Mouse (Mus musculus) liver, embryonic 11.5 days (tissue): ENCODE data around the gene Slfn1. TPM values are rescaled to one million over a fixed set of nuclear protein-coding genes. Genes with fewer than 3 reads are reported as not detected.
"Not testable (repeated sequence)": the region's sequence is repeated elsewhere in the genome, so short reads cannot be mapped to it uniquely, and the experiment has no call there.

Experiments
- ATAC-seq: fragments of 200-750 bp; cut with Nextera tagmentation; replicated peaks from 2 replicates; pipeline ENCODE4 v1.8.0; 2017; ENCODE audit warnings: moderate number of reproducible peaks, mild to moderate bottlenecking, moderate TSS enrichment, moderate library complexity; ENCODE audit not compliant: low FRiP score
- DNase-seq: peaks from one replicate; pipeline ENCODE4 v3.0.0-alpha.2; 2017; ENCODE audit warnings: low spot score
- H3K27ac ChIP-seq: fragments of 300-500 bp; sonication (generic); 2 replicates; pipeline ENCODE4 v1.5.1; 2014; ENCODE audit warnings: mild to moderate bottlenecking, low read depth, low read length, control low read depth
- H3K27me3 ChIP-seq: fragments of 300-500 bp; sonication (generic); replicated peaks from 2 replicates; pipeline ENCODE4 v1.6.1; 2014; ENCODE audit warnings: low read length, mixed read lengths; ENCODE audit not compliant: control insufficient read depth, insufficient read depth
- H3K36me3 ChIP-seq: fragments of 300-500 bp; sonication (generic); 2 replicates; pipeline ENCODE4 v1.6.1; 2014; ENCODE audit warnings: mild to moderate bottlenecking, low read length, moderate library complexity, mixed read lengths; ENCODE audit not compliant: control insufficient read depth, insufficient read depth
- H3K4me1 ChIP-seq: fragments of 300-500 bp; sonication (generic); replicated peaks from 2 replicates; pipeline ENCODE4 v1.6.1; 2014; ENCODE audit warnings: low read length, mixed read lengths; ENCODE audit not compliant: control insufficient read depth, insufficient read depth
- H3K4me2 ChIP-seq: fragments of 300-500 bp; sonication (generic); 2 replicates; pipeline ENCODE4 v1.6.1; 2014; ENCODE audit warnings: mild to moderate bottlenecking, control low read depth, moderate library complexity
- H3K4me3 ChIP-seq: fragments of 300-500 bp; sonication (generic); 2 replicates; pipeline ENCODE4 v1.5.1; 2014; ENCODE audit warnings: low read depth, low read length, control low read depth
- H3K9ac ChIP-seq: fragments of 300-500 bp; sonication (generic); 2 replicates; pipeline ENCODE4 v1.6.1; 2014; ENCODE audit warnings: low read depth, low read length, control low read depth
- H3K9me3 ChIP-seq: fragments of 300-500 bp; sonication (generic); 2 replicates; pipeline ENCODE4 v1.6.1; 2016; ENCODE audit warnings: low read length, inconsistent platforms, mixed read lengths; ENCODE audit not compliant: control insufficient read depth
- WGBS: fragments of 180-500 bp; shearing (Covaris S2); extraction: QIAGEN DNeasy Blood & Tissue Kit; methylation state at CpG from one replicate; pipeline ENCODE4 v1.1.7; 2014; 5-methylcytosine and 5-hydroxymethylcytosine counted together
- polyA plus RNA-seq: library from polyadenylated mRNA; unstranded; fragments of >200 nt; fragmentation: Nextera tagmentation; extraction: Ambion mirVana; gene quantifications from 2 replicates; pipeline ENCODE4 v1.2.1, GENCODE M21; 2014

Gene Slfn1
- polyA plus RNA-seq, 1 experiment from 2014 or later, result not detected

DNA sequence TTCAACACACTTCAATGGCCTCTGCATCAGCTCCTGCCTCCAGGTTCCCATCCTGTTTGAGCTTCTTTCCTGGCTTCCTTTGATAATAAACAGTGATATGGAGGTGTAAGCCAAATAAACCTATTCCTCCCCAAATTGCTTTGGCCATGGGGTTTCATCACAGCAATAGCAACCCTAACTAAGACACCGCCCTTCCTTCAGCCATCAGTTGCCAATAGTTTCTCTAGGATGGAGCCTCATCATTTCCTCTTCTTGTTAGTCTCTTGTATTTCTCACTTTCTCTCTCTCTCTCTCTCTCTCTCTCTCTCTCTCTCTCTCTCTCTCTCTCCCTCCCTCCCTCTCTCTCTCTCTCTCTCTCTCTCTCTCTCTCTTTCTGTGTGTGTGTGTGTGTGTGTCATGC lies 32.3 kb downstream of the Slfn1 start:
- not testable (repeated sequence) for H3K4me1 ChIP-seq, ATAC-seq, H3K27ac ChIP-seq, H3K4me3 ChIP-seq, H3K9ac ChIP-seq, H3K4me2 ChIP-seq, H3K27me3 ChIP-seq, H3K9me3 ChIP-seq, DNase-seq, H3K36me3 ChIP-seq
- no CpG with 5 or more reads among the region's 1 CpGs for WGBS

Other genes starting within 250 kb of the Slfn1 start
- gene Rffl, start 245.6 kb upstream of the Slfn1 start, polyA plus RNA-seq, result 27.5 and 29.7 TPM in 2 replicates
- 14.4 and 14.8 TPM in 2 replicates for gene Rad51d, start 226.2 kb upstream of the Slfn1 start, polyA plus RNA-seq
- gene Fndc8, start 224.7 kb upstream of the Slfn1 start, polyA plus RNA-seq, result 0.13 and 0.15 TPM in 2 replicates
- gene Nle1, start 208.4 kb upstream of the Slfn1 start, polyA plus RNA-seq, result 43.4 and 44.9 TPM in 2 replicates
- gene Unc45b, start 206.3 kb upstream of the Slfn1 start, polyA plus RNA-seq, result 1.8 and 4.5 TPM in 2 replicates
- 0.49 and 0.86 TPM in 2 replicates for gene Slfn5, start 165.5 kb upstream of the Slfn1 start, polyA plus RNA-seq
- gene Slfn9, start 125.0 kb upstream of the Slfn1 start, polyA plus RNA-seq, result 8.1 and 9.0 TPM in 2 replicates
- 0.18 and 0.27 TPM in 2 replicates for gene Slfn8, start 96.0 kb upstream of the Slfn1 start, polyA plus RNA-seq
- gene Slfn2, start 51.7 kb upstream of the Slfn1 start, polyA plus RNA-seq, result 4.3 and 4.5 TPM in 2 replicates
- not detected in 2 replicates for gene Slfn4, start 58.3 kb downstream of the Slfn1 start, polyA plus RNA-seq
- 0.71 and 0.83 TPM in 2 replicates for gene Slfn3, start 74.5 kb downstream of the Slfn1 start, polyA plus RNA-seq
- gene Slfn14, start 169.9 kb downstream of the Slfn1 start, polyA plus RNA-seq, result 2.1 and 2.4 TPM in 2 replicates
- gene Ap2b1, start 182.2 kb downstream of the Slfn1 start, polyA plus RNA-seq, result 52.2 and 56.3 TPM in 2 replicates
- gene Pex12, start 185.7 kb downstream of the Slfn1 start, polyA plus RNA-seq, result 12.4 and 13.7 TPM in 2 replicates